ENCODE assay signal across 8 mouse cellular contexts in genomic region chr5:131537831-131538310, GRCm38 (mm10).
DNase-seq lines count a peak whose midpoint lies in the region; ATAC-seq and TF ChIP-seq lines count a peak whose summit lies in the region.

No protein-coding gene starts in this region.

- TF ChIP-seq POLR2A in liver, adult 2 months (IDR thresholded peaks at IDR 0.05; ENCODE audit: extremely low read depth, insufficient read depth, low read length), result no peak

- no peaks in the 10 kb centered on the region for H3K27me3 ChIP-seq in forebrain, embryonic 16.5 days (replicated peaks; ENCODE audit: control insufficient read depth, insufficient read depth, low read length)
- H3K27me3 ChIP-seq in hindbrain, embryonic 14.5 days (ENCODE audit: control insufficient read depth, insufficient read depth, low read length), result no peaks in the 10 kb centered on the region
- H3K27me3 ChIP-seq in liver, adult 2 months (ENCODE audit: control insufficient read depth, insufficient read depth, low read length), result peaks cover 8% of the 10 kb centered on the region
- no peaks in the 10 kb centered on the region for H3K27me3 ChIP-seq in neural tube, embryonic 13.5 days

- peak; percentile 76 for ATAC-seq in forebrain, embryonic 16.5 days
- peak; percentile 67 for ATAC-seq in hindbrain, embryonic 14.5 days (ENCODE audit: low FRiP score)
- ATAC-seq in neural tube, embryonic 13.5 days (ENCODE audit: low read depth), result peak; percentile 86
- ATAC-seq in megakaryocyte progenitor cell, adult 5-6 weeks (replicated peaks; ENCODE audit: poor library complexity), result no peak

- H3K4me1 ChIP-seq in brown adipose tissue, adult 24 weeks (ENCODE audit: control insufficient read depth, insufficient read depth, insufficient read length, low read length), result 0 out of 2 replicates have a peak, but pooled peaks cover 2% of the 10 kb centered on the region
- peaks cover 24% of the 10 kb centered on the region for H3K4me1 ChIP-seq in forebrain, embryonic 16.5 days (replicated peaks; ENCODE audit: control insufficient read depth, insufficient read depth, low read length)
- peaks cover 20% of the 10 kb centered on the region for H3K4me1 ChIP-seq in hindbrain, embryonic 14.5 days (replicated peaks; ENCODE audit: control insufficient read depth, insufficient read depth, low read length)
- H3K4me1 ChIP-seq in liver, adult 2 months (ENCODE audit: control insufficient read depth, insufficient read depth, low read length), result no peaks in the 10 kb centered on the region
- H3K4me1 ChIP-seq in neural tube, embryonic 13.5 days (replicated peaks), result peaks cover 46% of the 10 kb centered on the region

- peak overlapping the region; percentile 98 for H3K4me3 ChIP-seq in brown adipose tissue, adult 24 weeks (ENCODE audit: insufficient read depth, low read depth, low read length)
- H3K4me3 ChIP-seq in forebrain, embryonic 16.5 days (replicated peaks; ENCODE audit: low read length), result peak overlapping the region; percentile 99
- H3K4me3 ChIP-seq in hindbrain, embryonic 14.5 days (replicated peaks; ENCODE audit: low read length), result peak overlapping the region; percentile 91
- H3K4me3 ChIP-seq in liver, adult 2 months (ENCODE audit: insufficient read depth, low read depth, low read length), result peak overlapping the region; percentile 75
- H3K4me3 ChIP-seq in neural tube, embryonic 13.5 days, result peak overlapping the region; percentile 86

- peak overlapping the region; percentile 78 for H3K27ac ChIP-seq in brown adipose tissue, adult 24 weeks (replicated peaks; ENCODE audit: low read depth, low read length)
- peak overlapping the region; percentile 99 for H3K27ac ChIP-seq in forebrain, embryonic 16.5 days (ENCODE audit: low read length)
- H3K27ac ChIP-seq in hindbrain, embryonic 14.5 days, result peak overlapping the region; percentile 98
- H3K27ac ChIP-seq in liver, adult 2 months (replicated peaks; ENCODE audit: insufficient read depth, low read depth, low read length), result no peak overlapping the region
- H3K27ac ChIP-seq in neural tube, embryonic 13.5 days (replicated peaks), result peak overlapping the region; percentile 99

- no peaks in the 10 kb centered on the region for H3K36me3 ChIP-seq in forebrain, embryonic 16.5 days (ENCODE audit: control insufficient read depth, insufficient read depth)
- H3K36me3 ChIP-seq in hindbrain, embryonic 14.5 days (replicated peaks; ENCODE audit: control insufficient read depth, insufficient read depth), result peaks cover 7% of the 10 kb centered on the region; the same call in 1 of the 2 replicates
- H3K36me3 ChIP-seq in liver, adult 2 months (ENCODE audit: control insufficient read depth, insufficient read depth, low read length), result no peaks in the 10 kb centered on the region
- H3K36me3 ChIP-seq in neural tube, embryonic 13.5 days, result no peaks in the 10 kb centered on the region

- TF ChIP-seq CTCF in liver, adult 2 months (IDR thresholded peaks at IDR 0.05; ENCODE audit: low read depth, low read length), result no peak

- H3K79me2 ChIP-seq in liver, adult 2 months (ENCODE audit: control insufficient read depth, insufficient read depth, low read length), result no peaks in the 10 kb centered on the region

- peak overlapping the region; percentile 60 for H3K4me2 ChIP-seq in forebrain, embryonic 16.5 days (ENCODE audit: low read length)
- peak overlapping the region; percentile 74 for H3K4me2 ChIP-seq in hindbrain, embryonic 14.5 days (replicated peaks)
- H3K4me2 ChIP-seq in neural tube, embryonic 13.5 days, result peak overlapping the region; percentile 70

- WGBS in forebrain, embryonic 16.5 days, result under 1% methylated on average over 45 of the region's 48 CpGs
- WGBS in hindbrain, embryonic 14.5 days, result under 1% methylated on average over 47 of the region's 48 CpGs
- 1% methylated on average over 41 of the region's 48 CpGs for WGBS in liver, adult 2 months
- 0% methylated on average over 42 of the region's 48 CpGs for WGBS in neural tube, embryonic 13.5 days

- H3K9ac ChIP-seq in forebrain, embryonic 16.5 days (replicated peaks; ENCODE audit: low read depth, low read length), result peak overlapping the region; percentile 100
- peak overlapping the region; percentile 100 for H3K9ac ChIP-seq in hindbrain, embryonic 14.5 days
- peak overlapping the region; percentile 54 for H3K9ac ChIP-seq in liver, adult 2 months (ENCODE audit: low read depth, low read length)
- peak overlapping the region; percentile 99 for H3K9ac ChIP-seq in neural tube, embryonic 13.5 days

- H3K9me3 ChIP-seq in forebrain, embryonic 16.5 days (ENCODE audit: control insufficient read depth, low read length), result no peaks in the 10 kb centered on the region
- H3K9me3 ChIP-seq in hindbrain, embryonic 14.5 days (ENCODE audit: control insufficient read depth, low read length), result no peaks in the 10 kb centered on the region
- H3K9me3 ChIP-seq in neural tube, embryonic 13.5 days, result no peaks in the 10 kb centered on the region

- DNase-seq in kidney, adult 18-20 months, result peak; percentile 46
- DNase-seq in kidney, adult 11 months, result no peak
- peak; percentile 71 for DNase-seq in hindbrain, embryonic 14.5 days (ENCODE audit: low spot score)
- no peak for DNase-seq in liver, adult 2 months (ENCODE audit: extremely low read depth, low read depth, low spot score)

Comparison
In these comparisons a context has a peak if more than half of its experiments do, and no peak if none do; other contexts are left out.
1. DNase-seq: peak in kidney, adult 18-20 months (single experiment) and hindbrain, embryonic 14.5 days (single experiment); none in kidney, adult 11 months (single experiment) and liver, adult 2 months (single experiment).
2. Peak in every context shown above with its lines, with median percentiles within 50 percentile points of each other: H3K4me3 ChIP-seq, H3K4me2 ChIP-seq and H3K9ac ChIP-seq.